Mouse (Mus musculus) adipocyte (in vitro differentiated cells): ENCODE data around the gene Ascc1.

Experiments
- DNase-seq: peaks from one replicate; pipeline ENCODE4 v3.0.0-alpha.2; 2016; ENCODE audit warnings: low spot score

Gene Ascc1

GRCm38 (mm10) chr10:60002673-60003212, at the start of gene Ascc1, which contains the start of gene Anapc16:
TSS of gene Ascc1 (plus strand) at chr10:60002805.
TSS of gene Anapc16 (minus strand) at chr10:60003135.
- peak; percentile 96 for DNase-seq

GRCm38 (mm10) chr10:59953564-59954039, 49.0 kb upstream of the Ascc1 start:
- DNase-seq: no peak

- no peak for DNase-seq
Observed at GRCm38 (mm10) chr10:59956681-59957080, 45.9 kb upstream of the Ascc1 start.

GRCm38 (mm10) chr10:59957171-59958149, 45.1 kb upstream of the Ascc1 start:
- DNase-seq: no peak

GRCm38 (mm10) chr10:59958458-59958857, 44.1 kb upstream of the Ascc1 start:
- DNase-seq: no peak

GRCm38 (mm10) chr10:59959517-59959916, 43.1 kb upstream of the Ascc1 start:
- DNase-seq: no peak

- DNase-seq: no peak
Observed at GRCm38 (mm10) chr10:59963609-59964008, 39.0 kb upstream of the Ascc1 start.

GRCm38 (mm10) chr10:59964504-59965361, 37.9 kb upstream of the Ascc1 start:
- no peak for DNase-seq

GRCm38 (mm10) chr10:59965362-59965695, 37.3 kb upstream of the Ascc1 start:
- DNase-seq: no peak

GRCm38 (mm10) chr10:59965788-59966187, 36.8 kb upstream of the Ascc1 start:
- DNase-seq: no peak

GRCm38 (mm10) chr10:59966743-59967142, 35.9 kb upstream of the Ascc1 start:
- DNase-seq: no peak

GRCm38 (mm10) chr10:59967309-59967942, 35.2 kb upstream of the Ascc1 start:
- peak; percentile 42 for DNase-seq

GRCm38 (mm10) chr10:59969821-59970449, 32.7 kb upstream of the Ascc1 start:
- DNase-seq: no peak

- no peak for DNase-seq
Observed at GRCm38 (mm10) chr10:59970450-59971062, 32.0 kb upstream of the Ascc1 start.

GRCm38 (mm10) chr10:59971813-59972212, 30.8 kb upstream of the Ascc1 start:
- no peak for DNase-seq

- DNase-seq: no peak
Observed at GRCm38 (mm10) chr10:59972534-59972933, 30.1 kb upstream of the Ascc1 start.

- no peak for DNase-seq
Observed at GRCm38 (mm10) chr10:59972999-59973398, 29.6 kb upstream of the Ascc1 start.

GRCm38 (mm10) chr10:59973400-59973799, 29.2 kb upstream of the Ascc1 start:
- no peak for DNase-seq

GRCm38 (mm10) chr10:59974191-59974664, 28.4 kb upstream of the Ascc1 start:
- DNase-seq: peak; percentile 38

GRCm38 (mm10) chr10:59974786-59975185, 27.8 kb upstream of the Ascc1 start:
- no peak for DNase-seq

GRCm38 (mm10) chr10:59977141-59977540, 25.5 kb upstream of the Ascc1 start:
- no peak for DNase-seq
